Mouse (Mus musculus) embryo, embryonic 11.5 days (tissue): ENCODE results near the gene Trim29.

Experiments
- DNase-seq: peaks from one replicate; pipeline ENCODE4 v3.0.0-alpha.2; 2012; ENCODE audit warnings: low read depth, low spot score

The Trim29 gene

GRCm38 (mm10) chr9:43310538-43310937, at the start of gene Trim29:
Trim29 (plus strand) TSS chr9:43310848.
- no peak for DNase-seq

- no peak for DNase-seq
Measured at GRCm38 (mm10) chr9:43261124-43261907, 49.3 kb upstream of the Trim29 start.

GRCm38 (mm10) chr9:43261941-43262340, 48.7 kb upstream of the Trim29 start:
- no peak for DNase-seq

- DNase-seq: no peak
Measured at GRCm38 (mm10) chr9:43262390-43262789, 48.3 kb upstream of the Trim29 start.

DNA sequence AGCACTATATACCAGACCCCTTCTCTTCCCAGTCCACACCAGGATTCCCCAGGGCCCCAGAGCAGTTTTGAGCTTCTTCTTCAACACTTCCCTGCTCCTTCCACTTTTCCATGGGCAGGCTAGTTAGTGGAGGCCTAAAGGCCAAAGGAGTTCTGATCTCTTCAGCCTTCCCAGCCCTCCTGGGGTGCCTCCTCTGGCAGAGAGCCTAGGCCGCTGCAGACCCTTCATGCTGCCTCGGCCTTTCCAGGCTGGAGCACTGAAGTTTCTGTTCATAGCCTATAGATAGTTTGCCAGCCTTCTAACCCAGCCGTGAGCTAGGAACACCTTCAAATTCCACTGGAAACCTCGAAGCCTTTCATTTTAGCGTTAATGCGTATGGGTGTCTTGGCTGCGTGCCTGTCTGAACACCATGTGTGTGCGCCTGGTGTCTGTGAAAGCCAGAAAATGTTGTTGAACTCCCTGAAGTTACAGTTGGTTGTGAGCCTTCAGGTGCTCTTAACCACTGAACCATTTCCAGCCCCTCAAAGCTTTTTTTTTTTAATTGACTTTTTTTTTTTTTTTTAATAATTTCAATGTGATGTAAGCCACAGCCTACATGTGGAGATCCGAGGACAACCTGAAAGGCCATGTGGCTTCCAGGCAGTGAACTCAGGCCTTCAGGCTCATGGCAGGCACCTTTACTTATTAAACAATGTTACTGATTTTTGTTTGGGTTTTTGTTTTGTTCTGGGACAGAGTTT, 47.7 kb upstream of the Trim29 start:
- no peak for DNase-seq

GRCm38 (mm10) chr9:43263946-43264451, 46.6 kb upstream of the Trim29 start:
- no peak for DNase-seq

GRCm38 (mm10) chr9:43265194-43265593, 45.5 kb upstream of the Trim29 start:
- DNase-seq: no peak

DNA sequence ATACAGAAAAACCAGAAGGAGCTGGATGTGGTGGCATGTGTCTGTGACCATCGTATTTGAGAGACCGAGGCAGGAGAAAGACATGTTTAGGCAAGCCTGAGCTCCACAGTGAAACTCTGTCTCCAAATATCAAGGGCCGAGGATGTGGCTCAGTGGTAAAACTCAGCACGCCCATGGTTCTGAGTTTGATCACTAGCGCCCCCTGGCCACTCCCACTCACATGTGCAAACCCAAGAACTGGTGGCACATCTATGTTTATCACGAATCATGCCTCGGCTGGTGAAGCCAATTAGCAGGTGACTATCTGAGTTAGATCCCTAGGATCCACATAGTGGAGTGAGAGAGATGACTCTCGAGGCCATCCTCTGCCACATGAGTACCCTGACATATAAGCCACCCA, 43.3 kb upstream of the Trim29 start:
- DNase-seq: no peak

DNA sequence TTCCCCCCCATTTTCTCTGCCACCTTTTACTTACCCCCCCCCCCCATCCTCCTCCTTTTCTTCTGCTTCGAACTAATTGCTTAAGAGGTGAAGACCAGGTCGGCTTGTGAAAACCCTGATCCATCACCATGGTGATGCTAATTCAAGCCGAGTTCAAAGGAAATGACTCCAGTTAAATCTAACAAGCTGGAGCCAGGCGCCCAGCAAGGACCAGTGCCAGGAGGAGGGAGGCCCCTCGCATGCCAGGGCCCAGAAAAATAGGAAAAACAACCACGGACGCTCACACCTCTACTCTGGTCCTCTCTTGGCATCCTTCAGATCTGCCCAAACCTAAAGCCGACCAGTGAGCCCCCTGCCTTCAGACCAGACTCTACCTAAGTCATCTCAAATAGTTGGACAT, 41.5 kb upstream of the Trim29 start:
- DNase-seq: no peak

- no peak for DNase-seq
Measured at GRCm38 (mm10) chr9:43270723-43271252, 39.9 kb upstream of the Trim29 start.

DNA sequence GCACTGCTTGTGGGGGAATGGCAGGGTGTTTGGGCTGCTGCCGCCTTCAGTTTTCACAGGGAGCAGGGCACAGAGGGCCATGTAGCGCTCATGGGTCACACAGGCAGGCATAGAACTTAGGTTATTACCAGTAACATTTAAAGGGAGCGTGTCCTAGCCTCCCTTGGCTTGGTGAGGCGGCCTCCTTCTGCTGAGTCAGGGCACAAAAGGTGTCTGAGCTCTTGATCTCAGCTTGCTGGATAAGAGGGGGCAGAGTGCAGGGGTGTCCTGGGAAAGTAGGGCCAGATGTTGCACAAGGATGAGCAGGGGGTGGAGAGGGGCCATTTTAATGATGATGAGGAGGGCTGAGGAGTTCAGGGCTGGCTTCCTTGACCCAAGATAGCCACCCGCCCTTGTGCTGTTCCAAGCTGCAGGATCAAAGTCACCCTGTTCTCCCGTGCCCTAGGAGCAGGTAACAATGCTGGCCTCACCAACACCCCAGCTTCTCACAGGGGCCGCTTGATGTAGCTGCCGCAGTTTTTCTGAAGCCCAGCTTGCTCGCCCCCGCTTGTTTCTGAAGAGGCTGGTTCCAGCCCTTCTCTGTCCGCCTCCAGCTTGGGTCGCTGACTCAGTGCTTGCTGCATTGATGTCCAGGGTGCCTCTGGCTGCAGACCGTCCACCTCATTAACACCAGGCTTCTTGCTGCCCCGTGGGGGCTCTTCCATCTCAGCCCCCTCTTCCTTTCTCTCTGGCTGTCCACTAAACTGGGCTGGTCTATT, 38.7 kb upstream of the Trim29 start:
- no peak for DNase-seq

DNA sequence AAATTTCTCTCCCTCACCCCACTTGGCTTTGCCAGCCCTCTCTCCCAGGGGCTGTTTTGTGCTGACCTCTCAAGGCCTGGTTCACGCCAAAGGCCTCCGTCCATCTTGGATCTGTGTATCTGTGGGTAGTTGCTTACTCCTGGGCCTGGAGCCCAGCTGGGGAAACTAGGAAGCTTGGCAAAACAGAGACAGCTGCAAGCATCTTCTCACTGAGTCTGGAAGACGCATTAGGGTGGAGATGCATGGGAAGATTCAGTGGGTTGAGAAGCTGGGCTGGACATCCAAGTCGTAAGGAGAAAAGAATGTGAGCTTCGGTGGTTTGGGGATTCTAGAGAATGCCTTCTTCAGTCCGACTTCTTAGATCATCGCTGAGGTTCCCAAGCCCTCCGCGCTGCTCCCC, 36.9 kb upstream of the Trim29 start:
- no peak for DNase-seq

DNA sequence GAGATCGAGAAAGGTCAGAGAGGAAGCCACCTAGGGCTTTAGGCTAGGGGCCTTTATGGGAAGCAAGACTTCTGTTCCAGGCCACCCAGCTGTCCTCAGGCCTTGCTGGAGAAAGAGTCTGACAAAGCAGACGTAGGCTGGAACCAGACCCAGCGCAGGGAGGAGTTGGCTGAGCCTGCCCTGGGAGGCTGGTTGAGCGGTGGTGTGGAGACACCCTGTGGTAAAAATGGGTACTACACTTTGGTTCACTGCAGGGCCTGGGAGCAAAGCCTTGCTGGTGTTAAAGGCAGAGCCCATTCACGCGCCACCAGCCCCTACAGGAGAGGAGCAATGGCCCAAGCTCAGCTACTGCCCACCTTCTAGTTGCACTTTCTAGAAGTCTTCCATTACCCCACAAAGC, 26.4 kb upstream of the Trim29 start:
- peak; percentile 85 for DNase-seq

GRCm38 (mm10) chr9:43285281-43285680, 25.4 kb upstream of the Trim29 start:
- DNase-seq: no peak

GRCm38 (mm10) chr9:43286870-43287269, 23.8 kb upstream of the Trim29 start:
- peak; percentile 57 for DNase-seq

- DNase-seq: no peak
Measured at GRCm38 (mm10) chr9:43293058-43293457, 17.6 kb upstream of the Trim29 start.

GRCm38 (mm10) chr9:43300394-43300793, 10.3 kb upstream of the Trim29 start:
- no peak for DNase-seq

- DNase-seq: no peak
Measured at GRCm38 (mm10) chr9:43302989-43303388, 7.7 kb upstream of the Trim29 start.

DNA sequence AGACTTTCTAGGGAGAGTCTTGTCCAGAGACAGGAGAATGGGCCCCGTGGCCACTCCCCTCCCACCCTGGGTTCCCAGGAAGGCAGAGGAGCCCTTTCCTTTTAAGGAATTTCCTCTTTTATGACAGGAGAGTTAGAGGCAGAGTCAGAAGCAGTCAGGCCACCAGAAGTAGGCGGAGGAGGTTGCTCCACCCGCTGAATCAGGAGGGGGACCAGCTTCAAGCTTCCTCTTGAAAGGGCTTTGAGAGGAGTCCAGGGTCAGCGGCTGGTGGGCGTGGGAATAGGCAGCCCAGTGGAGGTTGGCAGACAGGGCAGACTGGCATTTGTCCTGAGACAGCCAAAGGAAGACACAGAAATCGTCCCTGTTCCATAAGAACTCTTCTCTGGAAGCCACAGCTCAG, 4.8 kb upstream of the Trim29 start:
- no peak for DNase-seq

GRCm38 (mm10) chr9:43309087-43309872, 1.4 kb upstream of the Trim29 start:
- DNase-seq: no peak

DNA sequence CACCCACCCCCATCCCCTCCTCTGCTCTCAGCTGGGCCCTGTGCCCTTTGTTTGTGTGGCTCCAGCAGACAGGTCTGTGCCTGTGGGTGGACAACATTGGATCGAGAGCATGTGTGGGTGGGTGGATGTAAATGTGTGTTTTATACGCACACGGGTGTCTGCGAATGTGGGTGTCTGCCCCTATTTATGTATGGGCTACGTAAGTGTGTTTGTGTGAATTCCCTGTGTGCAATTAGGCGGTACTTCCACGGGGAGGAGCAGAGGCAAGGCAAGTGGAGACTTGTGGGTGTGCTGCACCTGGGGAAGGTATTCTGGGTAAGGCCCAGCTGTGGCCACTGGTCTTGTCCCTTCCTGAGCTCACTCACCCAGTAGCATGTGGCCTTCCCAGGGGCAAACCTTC, 1.5 kb downstream of the Trim29 start:
- DNase-seq: no peak
